Mouse (Mus musculus) midbrain, embryonic 14.5 days (tissue): ENCODE data around the gene Ccdc18. TPM values are rescaled to one million over a fixed set of nuclear protein-coding genes. Genes with fewer than 3 reads are reported as not detected.
"Not testable (repeated sequence)": the region's sequence is repeated elsewhere in the genome, so short reads cannot be mapped to it uniquely, and the experiment has no call there.

Source experiments
- ATAC-seq: fragments of 200-750 bp; cut with Nextera tagmentation; 2 replicates; pipeline ENCODE4 v1.8.0; 2017; ENCODE audit warnings: moderate number of reproducible peaks, moderate library complexity; ENCODE audit not compliant: low FRiP score, low TSS enrichment
- DNase-seq: peaks from one replicate; pipeline ENCODE4 v3.0.0-alpha.2; 2015
- H3K27ac ChIP-seq: fragments of 300-500 bp; sonication (generic); replicated peaks from 2 replicates; pipeline ENCODE4 v1.5.1; 2014; ENCODE audit warnings: mild to moderate bottlenecking, low read depth, low read length, moderate library complexity
- H3K27me3 ChIP-seq: fragments of 300-500 bp; sonication (generic); 2 replicates; pipeline ENCODE4 v1.6.1; 2014; ENCODE audit warnings: low read length, control low read depth, mixed read lengths; ENCODE audit not compliant: control insufficient read depth, insufficient read depth
- H3K36me3 ChIP-seq: fragments of 300-500 bp; sonication (generic); 2 replicates; pipeline ENCODE4 v1.6.1; 2014; ENCODE audit warnings: low read length, control low read depth; ENCODE audit not compliant: control insufficient read depth, insufficient read depth
- H3K4me1 ChIP-seq: fragments of 300-500 bp; sonication (generic); 2 replicates; pipeline ENCODE4 v1.6.1; 2014; ENCODE audit warnings: mild to moderate bottlenecking, antibody characterized with exemption, low read length, control low read depth; ENCODE audit not compliant: control insufficient read depth, insufficient read depth
- H3K4me2 ChIP-seq: fragments of 300-500 bp; sonication (generic); 2 replicates; pipeline ENCODE4 v1.6.1; 2014; ENCODE audit warnings: mild to moderate bottlenecking, low read length, moderate library complexity
- H3K4me3 ChIP-seq: fragments of 300-500 bp; sonication (generic); replicated peaks from 2 replicates; pipeline ENCODE4 v1.5.1; 2014; ENCODE audit warnings: low read depth, low read length
- H3K9ac ChIP-seq: fragments of 300-500 bp; sonication (generic); replicated peaks from 2 replicates; pipeline ENCODE4 v1.6.1; 2014; ENCODE audit warnings: mild to moderate bottlenecking, low read length, moderate library complexity
- H3K9me3 ChIP-seq: fragments of 300-500 bp; sonication (generic); 2 replicates; pipeline ENCODE4 v1.6.1; 2016; ENCODE audit warnings: low read length, control low read depth, mixed read lengths; ENCODE audit not compliant: control insufficient read depth
- WGBS: fragments of 180-500 bp; shearing (Covaris S2); extraction: QIAGEN DNeasy Blood & Tissue Kit; methylation state at CpG from one replicate; pipeline ENCODE4 v1.1.7; 2014; 5-methylcytosine and 5-hydroxymethylcytosine counted together
- polyA plus RNA-seq: library from polyadenylated mRNA; unstranded; fragments of >200 nt; fragmentation: Nextera tagmentation; extraction: Ambion mirVana; gene quantifications from 2 replicates; pipeline ENCODE4 v1.2.1, GENCODE M21; 2014

The Ccdc18 gene
- 2.2 and 3.1 TPM in 2 replicates for polyA plus RNA-seq

- H3K4me3 ChIP-seq: peak within 1 kb of the TSS; percentile 78
- peak within 1 kb of the TSS; percentile 78 for H3K4me2 ChIP-seq
- WGBS: under 1% methylated on average over 65 of the region's 65 CpGs
- H3K9me3 ChIP-seq: no peaks in the 10 kb centered on the region
- H3K36me3 ChIP-seq: peaks cover 8% of the 10 kb centered on the region
- peak within 1 kb of the TSS; percentile 73 for H3K9ac ChIP-seq
- H3K27ac ChIP-seq: peak within 1 kb of the TSS; percentile 83
- ATAC-seq (peak; percentile 98), DNase-seq (peak; percentile 99)
- no peaks in the 10 kb centered on the region for H3K27me3 ChIP-seq
- peaks cover 8% of the 10 kb centered on the region; the same call in 1 of the 2 replicates for H3K4me1 ChIP-seq
These were observed at the start of gene Ccdc18, which contains the start of gene Tmed5 for GRCm38 (mm10) chr5:108132441-108133243. Ccdc18 (plus strand) TSS chr5:108132875. Tmed5 (minus strand) TSS chr5:108132620.

GRCm38 (mm10) chr5:108085440-108085839 is 47.2 kb upstream of the Ccdc18 start:
- Histone ChIP-seq H3K9me3 (no peaks in the 10 kb centered on the region), H3K27ac (no peak overlapping the region), H3K36me3 (peaks cover 61% of the 10 kb centered on the region), H3K9ac (no peak overlapping the region), H3K4me1 (no peaks in the 10 kb centered on the region), H3K4me2 (no peak overlapping the region), H3K4me3 (no peak overlapping the region), H3K27me3 (no peaks in the 10 kb centered on the region)
- ATAC-seq (no peak), DNase-seq (no peak)
- WGBS: 95% methylated on average over 2 of the region's 2 CpGs

DNA sequence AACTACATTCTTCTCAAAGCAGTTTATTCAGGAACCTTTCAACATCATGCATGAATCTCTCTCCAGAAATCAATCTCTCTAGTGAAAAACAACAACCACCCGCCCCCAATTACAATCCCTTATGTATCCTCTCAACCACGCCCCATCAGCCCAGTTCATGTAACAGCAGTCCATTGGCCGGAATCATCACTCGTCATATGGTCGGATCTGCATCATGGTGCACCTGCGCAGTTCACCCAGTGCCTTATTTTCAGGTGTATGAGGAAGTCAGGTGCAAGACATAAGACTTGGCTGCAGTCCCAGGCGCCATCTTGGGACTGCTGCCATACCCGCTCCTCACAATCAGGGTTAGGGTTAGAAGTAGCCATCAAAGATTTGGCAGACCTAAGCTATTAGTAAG is 39.9 kb upstream of the Ccdc18 start:
- H3K4me3 ChIP-seq, H3K9ac ChIP-seq, H3K27me3 ChIP-seq, ATAC-seq, H3K27ac ChIP-seq, DNase-seq, H3K4me2 ChIP-seq, H3K4me1 ChIP-seq, H3K9me3 ChIP-seq: not testable (repeated sequence)
- H3K36me3 ChIP-seq: peaks cover 65% of the 10 kb centered on the region
- 99% methylated on average over 8 of the region's 8 CpGs for WGBS

DNA sequence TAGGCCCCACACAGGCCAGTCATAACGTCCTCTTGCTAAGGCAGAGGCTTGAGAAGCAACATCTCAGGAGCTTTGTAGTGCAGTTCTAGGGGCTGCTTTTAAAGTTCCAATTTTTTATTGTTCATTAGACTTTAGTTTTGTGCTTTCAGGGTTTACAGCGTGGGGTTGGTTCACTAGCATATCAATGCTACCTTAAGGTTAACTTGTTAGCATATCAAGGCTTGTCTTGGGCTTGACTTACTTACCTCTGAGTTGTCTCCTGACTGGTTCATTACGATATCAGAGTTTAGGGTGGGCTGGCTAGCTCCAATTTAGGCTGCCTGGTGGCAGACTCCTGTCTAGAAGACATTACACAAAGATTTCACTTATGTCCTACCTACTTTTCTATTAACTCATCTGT is 35.0 kb upstream of the Ccdc18 start:
- 91% methylated on average over 3 of the region's 3 CpGs for WGBS
- Histone ChIP-seq H3K36me3 (peaks cover 71% of the 10 kb centered on the region), H3K4me2 (no peak overlapping the region), H3K27me3 (no peaks in the 10 kb centered on the region), H3K4me3 (no peak overlapping the region), H3K9ac (no peak overlapping the region), H3K9me3 (no peaks in the 10 kb centered on the region), H3K27ac (no peak overlapping the region), H3K4me1 (no peaks in the 10 kb centered on the region)
- DNase-seq: no peak
- no peak for ATAC-seq

DNA sequence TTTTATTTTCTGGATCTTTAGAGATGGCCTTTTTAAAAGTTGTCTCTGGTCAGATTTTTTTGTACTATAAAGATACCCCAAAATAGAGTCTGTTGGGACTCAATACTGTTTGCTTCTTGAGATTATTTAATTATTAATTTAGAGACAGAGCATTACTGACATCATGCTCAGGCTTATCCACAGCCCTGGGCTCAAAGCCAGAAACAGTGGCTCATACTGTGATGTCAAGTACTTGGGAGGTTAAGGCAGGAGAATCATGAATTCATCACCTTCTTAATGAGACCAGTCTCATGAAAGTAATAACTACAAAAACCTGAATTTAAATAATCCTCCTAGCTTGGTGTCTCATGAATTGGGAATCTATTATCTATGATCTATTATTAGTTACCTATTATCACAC is 32.5 kb upstream of the Ccdc18 start:
- Histone ChIP-seq H3K4me2 (no peak overlapping the region), H3K4me3 (no peak overlapping the region), H3K9ac (no peak overlapping the region), H3K4me1 (no peaks in the 10 kb centered on the region), H3K27ac (no peak overlapping the region), H3K27me3 (no peaks in the 10 kb centered on the region), H3K9me3 (no peaks in the 10 kb centered on the region), H3K36me3 (peaks cover 75% of the 10 kb centered on the region)
- DNase-seq (peak; percentile 11), ATAC-seq (no peak)

- Histone ChIP-seq H3K4me1 (no peaks in the 10 kb centered on the region), H3K27ac (no peak overlapping the region), H3K9me3 (no peaks in the 10 kb centered on the region), H3K36me3 (peaks cover 65% of the 10 kb centered on the region), H3K4me2 (no peak overlapping the region), H3K27me3 (no peaks in the 10 kb centered on the region), H3K4me3 (no peak overlapping the region), H3K9ac (no peak overlapping the region)
- 81% methylated on average over 5 of the region's 5 CpGs for WGBS
- ATAC-seq (no peak), DNase-seq (no peak)
These were observed 28.4 kb upstream of the Ccdc18 start for GRCm38 (mm10) chr5:108104306-108104705.

DNA sequence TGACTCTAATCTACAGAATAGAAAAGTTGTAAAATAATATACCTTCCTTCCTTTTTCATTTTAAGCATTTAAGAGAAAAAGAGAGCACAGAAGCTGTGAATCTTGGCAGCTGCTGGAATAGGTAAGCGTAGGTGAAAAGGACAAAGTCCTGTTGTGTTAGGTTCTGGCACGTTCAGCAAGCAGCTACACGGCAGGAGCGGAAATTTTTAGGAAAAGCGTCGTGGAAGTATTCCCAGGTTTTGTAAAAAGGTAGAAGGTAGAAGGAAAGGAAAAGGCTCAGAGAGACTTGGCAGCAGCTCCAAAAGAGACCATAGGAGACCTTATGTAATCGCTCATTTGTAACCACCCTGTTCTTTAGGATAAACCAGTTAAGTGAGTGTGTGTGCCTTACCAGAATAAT is 23.3 kb upstream of the Ccdc18 start:
- 95% methylated on average over 7 of the region's 7 CpGs for WGBS
- H3K36me3 ChIP-seq: peaks cover 35% of the 10 kb centered on the region
- no peak overlapping the region for H3K4me2 ChIP-seq
- no peak overlapping the region for H3K27ac ChIP-seq
- no peaks in the 10 kb centered on the region for H3K4me1 ChIP-seq
- no peaks in the 10 kb centered on the region for H3K9me3 ChIP-seq
- no peaks in the 10 kb centered on the region for H3K27me3 ChIP-seq
- ATAC-seq: no peak
- no peak overlapping the region for H3K9ac ChIP-seq
- no peak for DNase-seq
- no peak overlapping the region for H3K4me3 ChIP-seq

DNA sequence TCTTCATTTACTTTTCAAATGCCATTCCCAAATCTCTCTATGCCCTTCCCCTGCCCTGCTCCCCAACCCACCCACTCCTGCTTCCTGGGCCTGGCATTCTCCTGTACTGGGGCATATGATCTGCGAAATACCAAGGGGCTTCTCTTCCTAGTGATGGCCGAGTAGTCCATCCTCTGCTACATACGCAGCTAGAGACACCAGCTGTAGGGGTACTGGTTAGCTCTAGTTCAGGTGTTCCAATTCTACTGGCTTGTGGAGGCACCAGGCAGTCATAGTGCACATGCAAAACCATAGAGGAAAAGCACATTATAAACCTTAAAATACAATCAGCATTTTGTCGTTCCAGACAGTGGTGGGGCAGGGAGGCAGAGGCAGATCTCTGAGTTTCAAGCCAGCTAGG is 15.0 kb upstream of the Ccdc18 start:
- Histone ChIP-seq H3K36me3 (no peaks in the 10 kb centered on the region; the same call in 1 of the 2 replicates), H3K9ac (no peak overlapping the region), H3K4me3 (no peak overlapping the region), H3K27ac (no peak overlapping the region), H3K4me2 (no peak overlapping the region), H3K27me3 (no peaks in the 10 kb centered on the region), H3K9me3 (no peaks in the 10 kb centered on the region), H3K4me1 (no peaks in the 10 kb centered on the region)
- ATAC-seq (no peak), DNase-seq (no peak)
- 94% methylated on average over 4 of the region's 4 CpGs for WGBS
